Mouse (Mus musculus) ES-CJ7 (cell line): Measurements from ENCODE around the gene Memo1.
"Not testable (repeated sequence)": the region's sequence is repeated elsewhere in the genome, so short reads cannot be mapped to it uniquely, and the experiment has no call there.

Experiments used
- DNase-seq: peaks from one replicate; pipeline ENCODE4 v3.0.0; 2011; ENCODE audit warnings: low read depth, low spot score

The Memo1 gene

DNA sequence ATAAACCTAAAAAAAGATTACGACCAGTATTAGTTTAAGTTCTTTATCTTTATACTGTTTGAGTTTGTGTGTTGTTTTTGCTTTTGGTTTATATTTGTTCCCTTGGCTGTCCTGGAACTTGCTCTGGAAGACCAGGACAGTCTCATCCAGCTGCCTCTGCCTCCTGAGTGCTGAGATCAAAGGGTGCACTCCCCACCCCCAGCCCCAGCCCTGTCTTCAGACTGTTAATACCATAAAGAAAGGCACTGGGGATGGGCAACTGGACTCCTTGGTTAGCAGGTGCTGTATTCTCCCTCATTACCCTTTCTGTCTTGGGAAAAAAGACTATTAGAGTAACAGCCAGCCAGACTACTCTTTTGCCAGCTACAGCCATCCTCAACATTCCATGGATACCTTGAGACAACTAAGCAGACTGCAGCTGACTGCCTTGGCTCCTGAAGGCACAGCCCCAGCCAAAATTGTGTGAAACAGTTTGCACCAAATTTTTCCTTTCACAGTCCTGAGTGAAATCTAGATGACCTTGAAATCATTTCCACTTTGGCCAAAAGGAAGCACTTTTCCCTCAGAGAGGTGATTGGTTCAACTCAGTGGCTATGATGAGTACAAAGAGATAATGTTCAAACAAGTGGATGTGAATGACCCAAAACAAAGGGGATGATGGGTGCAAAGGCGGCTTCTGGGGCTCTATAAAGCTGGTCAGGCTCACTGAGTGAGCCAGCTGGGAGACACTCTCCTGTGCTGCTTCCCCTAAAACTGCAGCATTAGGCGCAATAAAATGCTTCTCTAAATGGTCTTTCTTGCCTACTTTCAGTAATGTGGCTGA lies 30.8 kb downstream of the Memo1 start:
- DNase-seq: no peak

DNA sequence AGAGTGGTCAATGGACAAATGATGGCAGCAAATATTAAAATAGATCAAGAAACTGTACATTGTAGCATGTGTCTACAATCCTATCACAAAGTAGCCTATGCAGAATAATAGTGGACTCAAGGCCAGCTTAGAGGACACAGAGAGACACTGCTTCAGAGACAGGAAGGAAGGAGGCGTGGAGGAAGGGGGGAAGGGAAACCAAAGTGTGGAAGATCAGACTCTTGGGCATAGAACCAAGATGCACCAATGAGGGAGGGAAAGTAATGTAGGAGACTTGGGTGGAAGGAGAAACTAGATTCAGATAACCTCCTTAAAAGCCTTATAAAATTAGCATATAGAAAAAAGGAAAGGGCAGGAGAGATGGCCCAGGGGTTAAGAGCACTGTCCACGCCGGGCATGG lies 32.9 kb downstream of the Memo1 start:
- DNase-seq: no peak

DNA sequence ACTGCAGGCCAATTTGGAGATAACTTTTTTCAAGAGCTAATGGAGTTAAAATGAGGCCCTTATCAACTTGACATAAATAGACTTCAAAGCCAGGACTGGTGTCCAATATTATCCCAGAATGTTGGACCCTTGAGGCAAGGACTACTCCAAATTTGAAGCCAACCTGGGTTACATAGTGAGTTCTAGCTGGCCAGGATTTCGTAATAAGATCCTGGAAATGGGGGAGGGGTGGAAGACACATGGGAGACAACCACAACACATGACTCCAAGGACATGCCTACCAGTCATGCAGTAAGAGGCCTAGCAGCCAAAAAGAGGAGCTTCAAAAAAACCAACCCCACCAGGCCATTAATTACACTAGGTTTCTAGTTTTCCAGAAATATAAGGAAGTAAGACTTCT lies 50.0 kb downstream of the Memo1 start:
- DNase-seq: no peak

DNA sequence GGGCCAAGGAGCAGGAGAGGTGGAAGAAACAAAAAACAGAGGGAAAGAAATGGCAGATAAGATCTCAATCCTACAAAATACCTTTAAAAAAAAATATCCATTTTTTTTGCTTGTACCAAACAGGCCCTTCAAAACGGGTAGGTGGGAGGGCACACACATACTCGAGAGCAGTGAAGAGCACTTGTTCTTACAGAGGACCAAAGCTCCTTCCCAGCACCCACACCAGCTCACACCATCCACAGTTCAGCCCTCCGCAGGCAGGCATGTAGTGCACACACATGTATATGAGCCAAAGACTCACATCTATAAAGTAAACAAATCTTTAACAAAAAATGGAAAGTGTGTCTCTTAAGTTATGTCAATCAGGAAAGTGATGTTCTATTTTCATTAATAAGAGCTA lies 52.5 kb downstream of the Memo1 start:
- DNase-seq: no peak

DNA sequence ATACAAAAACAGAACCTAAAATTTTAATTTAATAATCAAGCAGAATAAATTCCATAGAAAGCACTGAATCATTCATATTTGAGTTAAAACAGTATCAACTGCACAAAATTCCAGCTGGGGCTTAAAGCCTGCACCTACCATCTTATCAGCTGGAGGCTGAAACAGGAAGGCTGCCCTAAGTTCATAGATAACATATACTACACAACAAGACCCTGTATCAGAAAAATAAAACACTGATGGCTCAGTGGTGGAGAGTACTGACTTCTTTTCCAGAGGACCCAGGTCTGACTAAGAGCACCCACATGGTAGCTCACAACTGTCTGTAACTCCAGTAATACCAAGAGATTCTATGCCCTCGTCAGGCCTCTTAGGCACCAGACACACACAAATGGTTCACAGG lies 55.0 kb downstream of the Memo1 start:
- no peak for DNase-seq

GRCm38 (mm10) chr17:74228131-74228759 lies 67.1 kb downstream of the Memo1 start:
- no peak for DNase-seq

DNA sequence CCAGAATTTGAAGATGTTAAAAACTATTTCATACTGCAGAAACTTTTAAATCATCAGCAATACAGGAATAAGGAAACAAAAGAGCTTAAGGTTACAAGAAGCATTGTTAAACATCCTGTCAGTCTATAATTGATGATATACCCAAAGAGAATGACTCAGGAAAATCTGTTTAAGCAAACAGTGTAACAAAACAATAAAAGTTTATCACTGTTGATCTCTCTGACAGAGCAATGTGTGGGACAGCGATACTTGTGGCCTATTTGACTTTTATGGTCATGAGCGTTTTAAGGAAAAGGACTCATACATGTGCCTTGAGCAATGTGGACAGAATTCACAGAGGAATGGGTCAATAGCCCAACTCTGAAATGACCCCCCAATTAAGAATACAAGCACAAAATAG lies 78.0 kb downstream of the Memo1 start:
- no peak for DNase-seq

GRCm38 (mm10) chr17:74212831-74213524 lies 82.3 kb downstream of the Memo1 start:
- not testable (repeated sequence) for DNase-seq

- DNase-seq: no peak
Measured at GRCm38 (mm10) chr17:74209143-74209908, 86.0 kb downstream of the Memo1 start.

- DNase-seq: no peak
Measured at GRCm38 (mm10) chr17:74195943-74196342, 99.4 kb downstream of the Memo1 start.

- DNase-seq: no peak
Measured at GRCm38 (mm10) chr17:74194755-74195154, 100.6 kb downstream of the Memo1 start.

DNA sequence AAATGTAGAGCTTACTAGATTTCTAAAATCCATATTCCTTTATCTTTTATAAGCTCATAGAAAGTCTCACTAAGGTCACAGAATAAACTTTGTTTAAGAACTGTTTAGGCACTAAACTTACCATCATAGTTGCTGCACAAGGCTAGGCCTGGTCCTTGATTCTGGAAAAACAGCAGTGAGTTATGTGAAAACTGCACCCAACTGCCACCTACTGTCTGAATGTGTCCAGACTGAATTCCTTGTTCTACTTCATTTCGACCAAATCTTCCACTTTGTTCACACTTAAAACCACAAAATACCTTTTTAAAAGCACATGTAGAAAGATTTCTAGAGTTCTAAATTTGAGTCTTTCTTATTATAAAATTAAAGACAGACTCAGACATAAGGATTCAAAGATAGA lies 101.9 kb downstream of the Memo1 start:
- DNase-seq: peak; percentile 37

GRCm38 (mm10) chr17:74191446-74191845 lies 103.9 kb downstream of the Memo1 start:
- peak; percentile 63 for DNase-seq

DNA sequence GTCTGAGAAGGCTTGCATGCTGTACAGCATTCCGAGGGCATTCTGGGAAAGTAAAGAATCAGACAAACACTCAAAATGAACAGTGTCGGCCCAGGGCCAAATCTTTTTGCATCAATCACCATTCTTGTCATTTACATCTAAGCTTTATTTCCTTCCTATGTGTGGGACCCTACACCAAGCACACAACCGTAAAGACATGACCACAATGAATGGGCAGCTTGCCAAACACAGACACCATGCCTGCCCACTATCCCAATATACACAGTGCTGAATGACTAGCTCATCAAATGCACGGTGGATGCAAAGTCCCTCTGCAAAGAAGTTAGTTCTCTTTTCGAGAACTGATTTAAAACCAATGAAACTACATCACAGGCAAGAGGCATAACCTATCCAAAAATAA lies 109.1 kb downstream of the Memo1 start:
- no peak for DNase-seq

- DNase-seq: no peak
Measured at GRCm38 (mm10) chr17:74184739-74185138, 110.6 kb downstream of the Memo1 start.

DNA sequence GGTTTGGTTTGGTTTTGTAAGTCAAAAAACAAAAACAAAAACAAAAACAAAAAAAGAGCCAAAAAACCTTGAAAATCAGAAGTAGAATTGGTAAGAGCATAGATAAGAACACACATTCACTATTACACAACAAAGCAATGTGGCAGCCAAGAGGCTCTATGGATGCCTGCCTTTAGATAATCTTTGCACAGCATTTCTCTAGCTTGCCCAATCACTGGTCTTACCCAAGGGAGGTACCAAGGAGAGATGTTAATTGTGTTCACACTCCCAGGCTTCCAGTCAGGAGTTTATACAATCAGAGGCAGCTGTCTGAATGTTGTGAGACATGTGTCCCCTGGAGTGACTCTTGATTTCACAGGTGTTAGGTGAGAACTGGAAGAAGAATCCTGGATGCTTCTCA lies 114.4 kb downstream of the Memo1 start:
- DNase-seq: no peak

DNA sequence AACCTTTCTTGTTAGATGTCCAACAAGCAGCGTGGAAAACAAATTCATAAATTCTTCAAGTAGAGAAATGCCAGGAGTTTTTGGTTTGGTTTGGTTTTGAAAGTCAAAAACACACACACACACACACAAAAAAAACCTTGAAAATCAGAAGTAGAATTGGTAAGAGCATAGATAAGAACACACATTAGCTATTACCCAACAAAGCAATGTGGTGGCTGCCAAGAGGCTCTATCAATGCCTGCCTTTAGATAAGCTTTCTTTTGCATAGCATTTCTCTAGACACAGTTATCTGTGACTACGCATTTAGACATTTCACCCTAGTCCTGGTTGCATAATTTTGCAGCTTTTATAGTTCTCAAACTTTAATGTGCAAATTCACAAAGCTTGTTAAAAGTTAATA lies 115.7 kb downstream of the Memo1 start:
- not testable (repeated sequence) for DNase-seq

GRCm38 (mm10) chr17:74173726-74174125 lies 121.6 kb downstream of the Memo1 start:
- DNase-seq: no peak

DNA sequence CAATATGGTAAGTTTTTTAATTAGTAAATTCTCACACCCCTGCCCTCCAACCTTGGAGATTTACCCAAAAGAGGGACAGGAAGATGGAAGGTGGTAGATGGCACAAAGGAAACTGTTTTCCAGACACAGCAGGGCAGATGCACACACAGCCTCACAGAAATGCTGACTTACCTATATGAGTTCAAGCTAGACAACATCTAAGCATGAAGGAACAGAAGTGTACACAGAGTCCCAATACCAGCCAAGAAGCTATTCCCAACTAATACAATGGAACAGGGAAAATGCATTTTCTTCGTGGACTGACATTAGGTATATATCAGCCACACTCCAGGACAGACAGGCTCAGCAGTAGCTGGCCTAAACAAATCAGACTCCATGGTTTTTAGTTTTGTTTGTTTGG lies 122.5 kb downstream of the Memo1 start:
- no peak for DNase-seq

DNA sequence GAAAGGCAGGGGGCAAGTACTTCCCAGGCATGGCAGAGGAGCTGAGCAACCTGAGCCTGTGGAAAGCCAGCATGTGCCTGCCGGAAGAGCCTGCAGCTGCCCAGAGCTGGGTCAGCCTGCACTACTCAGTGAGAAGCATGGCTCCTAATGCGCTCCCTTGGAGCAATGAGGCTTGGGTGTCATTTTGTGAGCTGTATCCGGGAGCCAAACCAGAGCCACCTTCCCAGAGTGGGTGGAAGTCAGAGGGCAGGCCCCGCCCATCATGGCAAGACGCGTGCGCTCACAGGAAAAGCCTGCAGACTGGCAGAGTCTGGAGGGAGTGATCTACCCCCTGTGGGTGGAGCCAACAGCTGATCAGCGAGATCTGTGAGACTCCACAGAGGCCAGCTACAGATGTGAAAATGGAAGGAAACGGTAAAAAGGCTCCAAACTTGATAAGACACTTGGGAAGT lies 135.9 kb downstream of the Memo1 start:
- peak; percentile 75 for DNase-seq

DNA sequence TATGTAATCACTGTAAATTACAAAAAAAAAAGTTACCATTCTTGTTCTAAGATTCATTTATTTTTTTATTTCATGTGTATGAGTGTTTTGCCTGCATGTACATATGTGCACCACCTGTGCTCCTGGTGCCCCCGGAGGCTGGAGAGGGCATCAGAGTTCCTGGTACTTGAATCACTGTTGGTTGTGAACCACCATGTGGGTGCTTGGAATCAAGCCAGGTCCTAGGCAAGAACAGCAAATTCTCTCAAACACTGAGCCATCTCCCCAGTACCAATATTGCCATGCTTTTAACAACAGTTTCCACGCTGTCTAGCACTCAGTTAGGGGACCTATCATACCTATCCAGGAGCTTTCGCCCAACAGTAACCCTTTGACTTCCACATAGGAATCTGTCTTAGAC lies 137.2 kb downstream of the Memo1 start:
- no peak for DNase-seq
